Mouse (Mus musculus) MEL (cell line): ENCODE measurements around the gene C3. TPM values are rescaled to one million over a fixed set of nuclear protein-coding genes. Genes with fewer than 3 reads are reported as not detected.

Source experiments
- DNase-seq: peaks from one replicate; pipeline ENCODE4 v3.0.0; 2011; ENCODE audit warnings: low read depth, low spot score
- H3K27ac ChIP-seq: 2 replicates; pipeline ENCODE4 v1.5.1; 2012; ENCODE audit warnings: low read depth, mild to moderate bottlenecking, control low read depth, low read length, moderate library complexity; ENCODE audit not compliant: control insufficient read depth
- H3K27me3 ChIP-seq, 2 experiments: fragments of 150-350 bp in 1 of 2; sonication (generic) in 1 of 2; 2 replicates each; pipeline ENCODE4 v1.6.1; 2012; ENCODE audit warnings: low read length in 2 of 2, mild to moderate bottlenecking in 2 of 2, improper control_type of control experiment in 1 of 2, moderate library complexity in 1 of 2; ENCODE audit not compliant: insufficient read depth in 2 of 2, control insufficient read depth in 1 of 2
- H3K36me3 ChIP-seq, 2 experiments: 2 replicates each; pipeline ENCODE4 v1.6.1; 2012 to 2014; ENCODE audit warnings: low read length in 2 of 2, improper control_type of control experiment in 1 of 2, inconsistent platforms in 1 of 2, mild to moderate bottlenecking in 1 of 2; ENCODE audit not compliant: insufficient read depth in 2 of 2, control insufficient read depth in 1 of 2
- H3K4me1 ChIP-seq, 2 experiments: fragments of 150-350 bp in 1 of 2; sonication (generic) in 1 of 2; 2 replicates each; pipeline ENCODE4 v1.6.1; 2012; ENCODE audit warnings: low read length in 2 of 2, improper control_type of control experiment in 1 of 2, mild to moderate bottlenecking in 1 of 2; ENCODE audit not compliant: insufficient read depth in 2 of 2, control insufficient read depth in 1 of 2
- H3K4me3 ChIP-seq, 2 experiments: fragments of 150-350 bp in 1 of 2; sonication (generic) in 1 of 2; 2 replicates each; pipeline ENCODE4 v1.5.1; 2012; ENCODE audit warnings: low read depth in 2 of 2, low read length in 2 of 2, mild to moderate bottlenecking in 2 of 2, moderate library complexity in 2 of 2, control low read depth in 1 of 2, improper control_type of control experiment in 1 of 2; ENCODE audit not compliant: control insufficient read depth in 1 of 2, insufficient read depth in 1 of 2
- H3K79me2 ChIP-seq: 2 replicates; pipeline ENCODE4 v1.6.1; 2012; ENCODE audit warnings: mild to moderate bottlenecking, low read length, moderate library complexity; ENCODE audit not compliant: control insufficient read depth, poor library complexity, insufficient read depth
- H3K9ac ChIP-seq: 2 replicates; pipeline ENCODE4 v1.6.1; 2012; ENCODE audit warnings: low read depth, mild to moderate bottlenecking, control low read depth, low read length, moderate library complexity; ENCODE audit not compliant: control insufficient read depth, poor library complexity, severe bottlenecking
- H3K9me3 ChIP-seq: fragments of 150-350 bp; sonication (generic); replicated peaks from 2 replicates; pipeline ENCODE4 v1.6.1; 2012; ENCODE audit warnings: mild to moderate bottlenecking, low read length, improper control_type of control experiment, moderate library complexity; ENCODE audit not compliant: insufficient read depth
- CHD2 ChIP-seq: IDR thresholded peaks from 2 replicates; pipeline ENCODE4 v1.6.1; 2011; ENCODE audit warnings: low read length, improper control_type of control experiment
- E2F4 ChIP-seq: IDR thresholded peaks from 2 replicates; pipeline ENCODE4 v1.6.1; 2011; ENCODE audit warnings: low read depth, low read length, improper control_type of control experiment, borderline replicate concordance
- EP300 ChIP-seq, 2 experiments: IDR thresholded peaks; 2 replicates each; pipeline ENCODE4 v1.6.1; 2011; ENCODE audit warnings: improper control_type of control experiment in 2 of 2, low read length in 2 of 2, low read depth in 1 of 2, mild to moderate bottlenecking in 1 of 2
- GABPA ChIP-seq: IDR thresholded peaks from 2 replicates; pipeline ENCODE4 v1.6.1; 2012; ENCODE audit warnings: low read depth, mild to moderate bottlenecking, inconsistent platforms, low read length, improper control_type of control experiment, moderate library complexity
- GATA1 ChIP-seq: IDR thresholded peaks from 2 replicates; pipeline ENCODE4 v1.6.1; 2011; ENCODE audit warnings: low read depth, low read length, improper control_type of control experiment
- HCFC1 ChIP-seq: IDR thresholded peaks from 2 replicates; pipeline ENCODE4 v1.6.1; 2012; ENCODE audit warnings: low read depth, mild to moderate bottlenecking, inconsistent platforms, low read length, improper control_type of control experiment, moderate library complexity
- JUND ChIP-seq: IDR thresholded peaks from 2 replicates; pipeline ENCODE4 v1.6.1; 2011; ENCODE audit warnings: low read depth, mild to moderate bottlenecking, improper control_type of control experiment, low read length
- KAT2A ChIP-seq: conservative IDR thresholded peaks from 2 replicates; pipeline ENCODE4 v1.6.1; 2012; ENCODE audit warnings: low read depth, low read length, improper control_type of control experiment, inconsistent platforms
- MAX ChIP-seq: IDR thresholded peaks from 2 replicates; pipeline ENCODE4 v1.6.1; 2011; ENCODE audit warnings: low read length, improper control_type of control experiment
- MAZ ChIP-seq: IDR thresholded peaks from 2 replicates; pipeline ENCODE4 v1.6.1; 2012; ENCODE audit warnings: low read depth, mild to moderate bottlenecking, inconsistent platforms, low read length, improper control_type of control experiment
- MEF2A ChIP-seq: IDR thresholded peaks from 2 replicates; pipeline ENCODE4 v1.6.1; 2014; ENCODE audit warnings: low read depth, mild to moderate bottlenecking, inconsistent platforms, low read length, improper control_type of control experiment; ENCODE audit not compliant: poor library complexity, insufficient replicate concordance, severe bottlenecking; ENCODE audit errors: extremely low read depth
- MXI1 ChIP-seq: IDR thresholded peaks from 2 replicates; pipeline ENCODE4 v1.6.1; 2011; ENCODE audit warnings: mild to moderate bottlenecking, low read depth, low read length, improper control_type of control experiment
- MYB ChIP-seq: IDR thresholded peaks from 2 replicates; pipeline ENCODE4 v1.6.1; 2011; ENCODE audit warnings: mild to moderate bottlenecking, low read depth, low read length, improper control_type of control experiment
- MYC ChIP-seq: IDR thresholded peaks from 2 replicates; pipeline ENCODE4 v1.6.1; 2011; ENCODE audit warnings: low read depth, mild to moderate bottlenecking, low read length, improper control_type of control experiment, moderate library complexity
- NELFE ChIP-seq: IDR thresholded peaks from 2 replicates; pipeline ENCODE4 v1.6.1; 2011; ENCODE audit warnings: low read depth, low read length, improper control_type of control experiment
- POLR2A ChIP-seq, 2 experiments: IDR thresholded peaks; 2 replicates each; pipeline ENCODE4 v1.6.1; 2011 to 2012; ENCODE audit warnings: low read length in 2 of 2, mild to moderate bottlenecking in 2 of 2, control low read depth in 1 of 2, improper control_type of control experiment in 1 of 2, low read depth in 1 of 2, moderate library complexity in 1 of 2; ENCODE audit not compliant: control insufficient read depth in 1 of 2, insufficient read depth in 1 of 2, poor library complexity in 1 of 2
- RAD21 ChIP-seq: IDR thresholded peaks from 2 replicates; pipeline ENCODE4 v1.6.1; 2011; ENCODE audit warnings: mild to moderate bottlenecking, low read depth, low read length, improper control_type of control experiment
- RCOR1 ChIP-seq: IDR thresholded peaks from 2 replicates; pipeline ENCODE4 v1.6.1; 2012; ENCODE audit warnings: low read depth, mild to moderate bottlenecking, inconsistent platforms, low read length, improper control_type of control experiment
- SIN3A ChIP-seq: IDR thresholded peaks from 2 replicates; pipeline ENCODE4 v1.6.1; 2012; ENCODE audit warnings: low read length, improper control_type of control experiment, inconsistent platforms
- SMC3 ChIP-seq: IDR thresholded peaks from 2 replicates; pipeline ENCODE4 v1.6.1; 2011; ENCODE audit warnings: low read depth, low read length, improper control_type of control experiment
- TAL1 ChIP-seq: IDR thresholded peaks from 2 replicates; pipeline ENCODE4 v1.6.1; 2012; ENCODE audit warnings: mild to moderate bottlenecking, inconsistent platforms, low read length, moderate library complexity, mixed read lengths
- UBTF ChIP-seq: IDR thresholded peaks from 2 replicates; pipeline ENCODE4 v1.6.1; 2012; ENCODE audit warnings: low read depth, mild to moderate bottlenecking, inconsistent platforms, low read length, improper control_type of control experiment, moderate library complexity, borderline replicate concordance; ENCODE audit not compliant: insufficient read depth
- USF2 ChIP-seq, 2 experiments: IDR thresholded peaks; 2 replicates each; pipeline ENCODE4 v1.6.1; 2011 to 2012; ENCODE audit warnings: improper control_type of control experiment in 2 of 2, low read length in 2 of 2, borderline replicate concordance in 1 of 2, inconsistent platforms in 1 of 2, low read depth in 1 of 2, mild to moderate bottlenecking in 1 of 2; ENCODE audit not compliant: insufficient read depth in 1 of 2
- ZMIZ1 ChIP-seq: IDR thresholded peaks from 2 replicates; pipeline ENCODE4 v1.6.1; 2012; ENCODE audit warnings: low read depth, mild to moderate bottlenecking, inconsistent platforms, low read length, improper control_type of control experiment, moderate library complexity
- polyA plus RNA-seq, 2 experiments: library from polyadenylated mRNA; stranded (reverse) in 1 of 2; unstranded in 1 of 2; fragments of >175 nt in 1 of 2; fragments of >200 nt in 1 of 2; gene quantifications; 2 replicates each; pipeline versions ENCODE4 v1.2.1 to v1.2.4; 2012; ENCODE audit warnings: low replicate concordance in 2 of 2, low read depth in 1 of 2; ENCODE audit not compliant: insufficient read length in 2 of 2, insufficient read depth in 1 of 2, missing spikeins in 1 of 2
- total RNA-seq: library from RNA; depleted of rRNA; stranded (reverse); fragments of 300-350 nt; gene quantifications from 2 replicates; pipeline ENCODE4 v1.2.3, GENCODE M21; 2012

C3 gene
- total and polyA plus RNA-seq, 3 experiments: 0.35 to 3.2 TPM; not detected in 1

DNA sequence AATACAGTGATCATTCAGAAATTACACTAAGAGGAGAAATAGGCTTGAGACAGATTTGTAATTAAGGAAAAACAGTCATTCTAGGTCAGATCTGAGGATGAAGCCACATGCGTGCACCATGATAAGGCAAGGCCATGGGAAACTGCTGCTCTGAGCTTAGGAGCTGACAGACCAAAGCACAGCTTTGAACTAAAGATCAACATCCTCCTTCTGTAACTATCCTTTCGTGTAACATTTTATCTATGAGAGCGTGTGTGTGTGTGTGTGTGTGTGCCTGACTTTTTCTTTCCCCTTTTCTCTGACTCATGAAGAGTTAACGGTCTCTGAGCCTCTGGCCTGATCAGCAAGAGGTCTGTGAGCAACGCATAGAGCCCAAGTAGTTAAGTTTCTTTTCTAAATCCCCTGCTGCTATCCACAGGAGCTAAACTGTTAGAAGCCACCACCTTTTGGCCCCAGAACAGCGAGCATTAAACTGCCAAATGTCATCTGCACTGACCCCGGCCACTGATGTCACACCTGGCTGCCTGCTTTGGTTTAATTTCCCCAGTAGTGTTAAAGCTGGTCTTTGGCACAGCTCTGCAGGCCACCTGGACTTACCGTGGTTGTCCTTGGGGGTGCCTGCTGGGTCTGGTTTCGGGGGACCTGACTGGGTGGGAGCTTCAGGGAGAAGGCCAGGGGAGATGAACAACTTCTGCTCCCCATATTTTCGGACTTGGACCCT is 15.9 kb upstream of the C3 start:
- peak; percentile 62 for DNase-seq
- H3K79me2 ChIP-seq: peaks cover 7% of the 10 kb centered on the region
- peaks cover 0 to 15% of the 10 kb centered on the region in 2 experiments; a peak in 2 of 4 replicates for H3K4me1 ChIP-seq
- H3K9me3 ChIP-seq: no peaks in the 10 kb centered on the region
- no peak overlapping the region for H3K9ac ChIP-seq
- H3K27me3 ChIP-seq: no peaks in the 10 kb centered on the region
- TF ChIP-seq POLR2A (IDR thresholded peaks at IDR 0.05; ENCODE audit: control insufficient read depth in 1 of 2, insufficient read depth in 1 of 2, low read depth in 1 of 2, low read length in 2 of 2, poor library complexity in 1 of 2) (no peak), GABPA (no peak), HCFC1 (no peak), EP300 (IDR thresholded peaks at IDR 0.05; ENCODE audit: low read depth in 1 of 2, low read length in 2 of 2) (peak; percentile 35 to 42; a peak in 3 of 4 replicates), ZMIZ1 (no peak), MYB (peak; percentile 43; the same call in 1 of the 2 replicates), USF2 (IDR thresholded peaks at IDR 0.05; ENCODE audit: borderline replicate concordance in 1 of 2, insufficient read depth in 1 of 2, low read depth in 1 of 2, low read length in 2 of 2) (no peak), UBTF (no peak), SIN3A (0 out of 2 replicates have a peak, but pooled peaks have one; percentile 41), KAT2A (no peak), NELFE (no peak), CHD2 (no peak), E2F4 (no peak), GATA1 (peak; percentile 67), MAX (peak; percentile 44; the same call in 1 of the 2 replicates), RCOR1 (no peak), TAL1 (peak; percentile 52), MEF2A (no peak), MAZ (no peak), JUND (no peak), MYC (peak; percentile 38; the same call in 1 of the 2 replicates), RAD21 (no peak), SMC3 (no peak), MXI1 (0 out of 2 replicates have a peak, but pooled peaks have one; percentile 20)
- peaks cover 0 to 11% of the 10 kb centered on the region in 2 experiments; a peak in 2 of 4 replicates for H3K36me3 ChIP-seq
- no peak overlapping the region for H3K4me3 ChIP-seq
- H3K27ac ChIP-seq: peak overlapping the region; percentile 42; the same call in 1 of the 2 replicates
